Mouse (Mus musculus) erythroid progenitor cell, adult 5-6 weeks (primary cell): Measurements from ENCODE around the gene Aunip. TPM values are rescaled to one million over a fixed set of nuclear protein-coding genes. Genes with fewer than 3 reads are reported as not detected.
A peak's percentile ranks its signal among the peaks of the same experiment; 100 is the strongest.

Experiments used
- ATAC-seq: replicated peaks from 2 replicates; pipeline ENCODE4 v1.8.0; 2016; ENCODE audit warnings: moderate number of reproducible peaks, mild to moderate bottlenecking, moderate TSS enrichment, inconsistent platforms; ENCODE audit not compliant: poor library complexity, low FRiP score, severe bottlenecking
- total RNA-seq, 2 experiments: library from RNA; stranded (forward) in 1 of 2; stranded (reverse) in 1 of 2; fragments of 150-400 nt in 1 of 2; fragments of 186-747, 209-891 nt in 1 of 2; gene quantifications; 2 replicates each; pipeline versions ENCODE4 v1.2.3 to v1.2.4; 2015 to 2017; ENCODE audit warnings: low replicate concordance in 2 of 2

Aunip gene
- total RNA-seq (2015; ENCODE audit: low replicate concordance) (3.8 and 15.5 TPM in 2 replicates), total RNA-seq (2017; ENCODE audit: low replicate concordance) (16.3 and 20.5 TPM in 2 replicates)

GRCm38 (mm10) chr4:134510845-134511411 lies at the start of gene Aunip:
Aunip (plus strand) TSS chr4:134510999.
- ATAC-seq, result peak; percentile 83

- no peak for ATAC-seq
Observed at GRCm38 (mm10) chr4:134461252-134461651, 49.5 kb upstream of the Aunip start.

GRCm38 (mm10) chr4:134465789-134466188 lies 45.0 kb upstream of the Aunip start:
- ATAC-seq, result no peak

GRCm38 (mm10) chr4:134466381-134467262 lies 44.2 kb upstream of the Aunip start:
- ATAC-seq, result no peak

GRCm38 (mm10) chr4:134467435-134468214 lies 43.2 kb upstream of the Aunip start:
- peak; percentile 46; the same call in 1 of the 2 replicates for ATAC-seq

GRCm38 (mm10) chr4:134468215-134468575 lies 42.6 kb upstream of the Aunip start, which contains the start of gene Stmn1:
Stmn1 (plus strand) TSS chr4:134468320.
- peak; percentile 90 for ATAC-seq

- ATAC-seq, result peak; percentile 89
Observed at GRCm38 (mm10) chr4:134468578-134469266, 42.1 kb upstream of the Aunip start.

GRCm38 (mm10) chr4:134469341-134469796 lies 41.4 kb upstream of the Aunip start:
- ATAC-seq, result peak; percentile 28

- ATAC-seq, result no peak
Observed at GRCm38 (mm10) chr4:134469985-134470384, 40.8 kb upstream of the Aunip start.

- no peak for ATAC-seq
Observed at GRCm38 (mm10) chr4:134471469-134471868, 39.3 kb upstream of the Aunip start.

- no peak for ATAC-seq
Observed at GRCm38 (mm10) chr4:134473764-134474163, 37.0 kb upstream of the Aunip start.

- ATAC-seq, result no peak
Observed at GRCm38 (mm10) chr4:134474240-134474639, 36.6 kb upstream of the Aunip start.

GRCm38 (mm10) chr4:134476899-134477298 lies 33.9 kb upstream of the Aunip start:
- ATAC-seq, result no peak

GRCm38 (mm10) chr4:134478031-134478430 lies 32.8 kb upstream of the Aunip start:
- ATAC-seq, result peak; percentile 93

- ATAC-seq, result no peak
Observed at GRCm38 (mm10) chr4:134479839-134480238, 31.0 kb upstream of the Aunip start.

- ATAC-seq, result peak; percentile 74
Observed at GRCm38 (mm10) chr4:134480864-134481263, 29.9 kb upstream of the Aunip start.

GRCm38 (mm10) chr4:134481270-134481669 lies 29.5 kb upstream of the Aunip start:
- no peak for ATAC-seq

GRCm38 (mm10) chr4:134482442-134482841 lies 28.4 kb upstream of the Aunip start:
- ATAC-seq, result no peak

- no peak for ATAC-seq
Observed at GRCm38 (mm10) chr4:134483078-134483688, 27.6 kb upstream of the Aunip start.
